Mouse (Mus musculus): Measurements from ENCODE around the gene Sgo1. TPM values are rescaled to one million over a fixed set of nuclear protein-coding genes. Genes with fewer than 3 reads are reported as not detected.
"Not testable (repeated sequence)": the region's sequence is repeated elsewhere in the genome, so short reads cannot be mapped to it uniquely, and the experiment has no call there.

Gene Sgo1
- polyA plus RNA-seq, 1 experiment from 2014 or later = 4.7 TPM

DNA sequence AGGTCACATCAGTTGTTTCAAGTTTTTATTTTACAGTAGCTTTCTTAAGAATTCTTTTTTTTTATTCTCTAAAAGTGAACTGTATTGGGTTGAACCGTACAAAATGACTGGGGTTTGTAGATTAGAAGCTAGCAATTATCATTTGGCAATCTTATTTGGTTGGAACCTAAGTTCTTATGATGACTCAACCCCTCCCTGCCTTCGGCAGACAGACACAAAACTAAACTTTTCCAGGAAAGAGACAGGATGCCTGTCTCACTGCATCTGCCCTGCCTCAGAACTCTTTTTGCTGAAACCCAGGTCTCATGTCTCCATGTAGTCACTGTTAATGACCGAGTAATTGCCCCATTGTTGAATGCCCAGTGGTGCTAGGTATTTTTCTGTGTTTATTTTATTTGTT, 24.9 kb downstream of the Sgo1 start:
- no peak for ATAC-seq (replicated peaks)
- Histone ChIP-seq H3K27me3 (replicated peaks) (no peaks in the 10 kb centered on the region), H3K27ac (no peak overlapping the region), H3K36me3 (replicated peaks) (peaks cover 3% of the 10 kb centered on the region; the same call in 1 of the 2 replicates), H3K4me3 (no peak overlapping the region), H3K9ac (no peak overlapping the region), H3K4me2 (no peak overlapping the region), H3K9me3 (no peaks in the 10 kb centered on the region), H3K4me1 (peaks cover 6% of the 10 kb centered on the region)
- WGBS = 90% methylated on average over 3 of the region's 3 CpGs

DNA sequence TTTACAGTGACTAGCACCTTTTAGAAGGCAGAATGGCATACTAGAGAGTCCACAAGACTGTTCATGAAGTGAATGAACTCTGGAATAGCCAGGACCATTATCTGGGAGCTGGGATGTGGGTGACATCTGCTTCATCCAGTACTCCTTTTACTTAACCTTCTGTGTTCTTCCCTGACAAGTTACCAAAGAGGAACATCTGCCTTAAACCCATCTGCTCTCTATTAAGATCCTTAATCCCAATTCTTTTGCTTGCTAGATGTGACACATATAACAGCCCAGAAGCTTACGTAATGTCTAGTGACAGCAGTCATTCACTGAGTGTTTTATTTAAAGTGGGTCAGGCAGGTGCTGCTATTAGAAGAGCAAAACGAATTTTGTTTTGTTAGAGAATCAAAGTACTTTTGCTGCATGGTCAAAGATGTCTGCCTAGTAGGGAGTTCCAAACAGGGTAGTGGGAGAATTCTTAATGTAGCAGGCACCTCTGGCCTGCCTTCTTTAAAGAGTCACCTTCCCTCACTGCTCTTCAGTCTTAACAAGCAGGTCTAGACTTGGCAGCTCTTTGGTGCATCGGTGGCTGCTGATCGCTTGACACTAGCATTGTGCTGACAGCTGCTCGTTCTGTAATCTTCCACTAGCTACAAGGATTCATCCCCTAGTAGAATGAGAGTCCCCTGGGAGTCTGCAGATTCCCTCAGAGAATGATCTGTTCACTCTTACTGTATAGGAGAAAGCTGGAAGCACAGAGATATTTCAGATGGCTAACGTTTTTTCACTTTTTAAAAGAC, 27.9 kb downstream of the Sgo1 start:
- Histone ChIP-seq H3K36me3 (replicated peaks) (0 out of 2 replicates have a peak, but pooled peaks cover 3% of the 10 kb centered on the region), H3K9me3 (no peaks in the 10 kb centered on the region), H3K4me2 (no peak overlapping the region), H3K4me1 (peaks cover 15% of the 10 kb centered on the region), H3K4me3 (no peak overlapping the region), H3K9ac (no peak overlapping the region), H3K27ac (no peak overlapping the region), H3K27me3 (replicated peaks) (no peaks in the 10 kb centered on the region)
- WGBS = 51% methylated on average over 6 of the region's 6 CpGs
- no peak for ATAC-seq (replicated peaks)

DNA sequence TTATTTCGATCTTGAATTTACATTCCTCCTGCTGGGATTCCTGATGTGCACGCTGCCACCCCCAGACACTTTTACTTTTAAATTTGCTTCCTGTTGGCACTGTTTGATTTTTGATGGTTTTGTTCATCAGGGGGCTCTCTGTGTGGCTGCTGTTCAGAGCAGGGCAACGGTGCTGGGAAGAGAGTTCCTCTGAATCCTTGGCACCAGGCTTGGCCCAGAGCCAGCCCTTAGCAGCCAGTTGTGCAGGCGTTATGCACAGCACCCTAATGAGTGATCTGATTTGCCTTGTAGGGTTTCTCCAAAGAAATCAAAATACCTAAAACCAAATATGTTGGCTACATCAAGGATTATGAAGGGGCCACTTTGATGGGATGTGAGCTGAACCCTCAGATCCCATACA, 29.4 kb downstream of the Sgo1 start:
- H3K9me3 ChIP-seq = no peaks in the 10 kb centered on the region
- peaks cover 7% of the 10 kb centered on the region; the same call in 1 of the 2 replicates for H3K36me3 ChIP-seq (replicated peaks)
- no peaks in the 10 kb centered on the region for H3K27me3 ChIP-seq (replicated peaks)
- peak; percentile 82 for ATAC-seq (replicated peaks)
- H3K9ac ChIP-seq = no peak overlapping the region; the same call in 1 of the 2 replicates
- H3K4me2 ChIP-seq = no peak overlapping the region
- no peak overlapping the region for H3K27ac ChIP-seq
- H3K4me3 ChIP-seq = no peak overlapping the region
- 34% methylated on average over 4 of the region's 4 CpGs for WGBS
- H3K4me1 ChIP-seq = peaks cover 15% of the 10 kb centered on the region

DNA sequence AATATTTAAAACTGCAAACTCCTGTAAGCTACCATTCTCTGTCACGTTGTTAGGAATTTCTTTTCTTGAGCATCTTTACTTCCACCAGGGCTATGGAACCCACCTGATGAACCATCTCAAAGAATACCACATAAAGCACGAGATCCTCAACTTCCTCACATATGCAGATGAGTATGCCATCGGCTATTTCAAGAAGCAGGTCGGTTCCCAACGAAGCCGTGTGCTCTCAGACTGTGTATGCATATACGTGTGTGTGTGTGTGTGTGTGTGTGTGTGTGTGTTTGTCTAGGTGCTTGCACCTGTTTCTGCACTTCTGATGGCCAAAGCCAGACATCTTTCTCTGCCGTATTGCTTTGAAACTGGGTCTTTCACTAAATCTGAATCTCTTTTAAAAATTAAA, 29.9 kb downstream of the Sgo1 start:
- H3K36me3 ChIP-seq (replicated peaks) = peaks cover 9% of the 10 kb centered on the region; the same call in 1 of the 2 replicates
- H3K4me1 ChIP-seq = peaks cover 15% of the 10 kb centered on the region
- no peaks in the 10 kb centered on the region for H3K27me3 ChIP-seq (replicated peaks)
- no peak overlapping the region; the same call in 1 of the 2 replicates for H3K9ac ChIP-seq
- WGBS = 64% methylated on average over 8 of the region's 8 CpGs
- no peak overlapping the region for H3K4me2 ChIP-seq
- no peaks in the 10 kb centered on the region for H3K9me3 ChIP-seq
- H3K4me3 ChIP-seq = no peak overlapping the region
- no peak overlapping the region for H3K27ac ChIP-seq
- peak; percentile 54 for ATAC-seq (replicated peaks)

DNA sequence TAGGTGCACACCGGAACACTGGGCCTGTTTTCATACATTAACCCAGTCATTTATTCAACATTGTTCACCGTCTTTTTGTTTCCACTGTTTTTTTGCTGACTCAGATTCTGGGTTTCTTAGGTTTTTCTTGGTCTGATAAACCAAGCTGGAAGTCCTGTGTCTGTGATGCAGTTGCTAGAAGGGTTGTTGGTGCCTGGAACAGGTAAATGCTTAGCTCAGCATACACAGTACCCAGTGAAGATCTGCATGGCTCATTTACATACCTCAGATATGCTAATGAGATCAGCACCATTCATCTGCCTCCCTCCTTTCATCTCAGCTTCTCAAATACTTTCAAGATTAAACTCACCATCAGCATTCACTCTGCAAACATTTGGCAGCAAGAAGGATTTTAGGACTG, 30.5 kb downstream of the Sgo1 start:
- Histone ChIP-seq H3K9me3 (no peaks in the 10 kb centered on the region), H3K9ac (no peak overlapping the region), H3K4me2 (no peak overlapping the region), H3K4me3 (no peak overlapping the region), H3K27me3 (replicated peaks) (no peaks in the 10 kb centered on the region), H3K27ac (no peak overlapping the region), H3K4me1 (peaks cover 15% of the 10 kb centered on the region), H3K36me3 (replicated peaks) (peaks cover 6% of the 10 kb centered on the region; the same call in 1 of the 2 replicates)
- WGBS = 62% methylated on average over 2 of the region's 2 CpGs
- peak; percentile 81 for ATAC-seq (replicated peaks)

DNA sequence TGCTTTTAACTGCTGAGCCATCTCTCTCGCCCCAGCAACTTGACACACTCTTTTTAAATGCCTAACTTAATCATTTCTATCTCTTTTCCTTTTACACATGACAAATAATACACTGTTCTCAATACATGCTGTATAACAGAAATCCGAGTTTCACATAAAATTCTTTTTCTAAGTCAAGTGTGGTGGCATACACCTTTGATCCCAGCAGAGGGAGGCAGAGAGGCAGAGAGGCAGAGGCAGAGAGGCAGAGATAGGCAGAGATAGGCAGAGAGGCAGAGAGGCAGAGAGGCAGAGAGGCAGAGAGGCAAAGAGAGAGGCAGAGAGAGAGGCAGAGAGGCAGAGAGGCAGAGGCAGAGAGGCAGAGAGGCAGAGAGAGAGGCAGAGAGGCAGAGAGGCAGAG, 31.7 kb downstream of the Sgo1 start:
- 74% methylated on average over 2 of the region's 2 CpGs for WGBS
- H3K9me3 ChIP-seq; H3K27me3 ChIP-seq (replicated peaks); H3K4me2 ChIP-seq; ATAC-seq (replicated peaks); H3K36me3 ChIP-seq (replicated peaks); H3K4me3 ChIP-seq; H3K27ac ChIP-seq; H3K9ac ChIP-seq: not testable (repeated sequence)
- H3K4me1 ChIP-seq = peaks cover 15% of the 10 kb centered on the region

DNA sequence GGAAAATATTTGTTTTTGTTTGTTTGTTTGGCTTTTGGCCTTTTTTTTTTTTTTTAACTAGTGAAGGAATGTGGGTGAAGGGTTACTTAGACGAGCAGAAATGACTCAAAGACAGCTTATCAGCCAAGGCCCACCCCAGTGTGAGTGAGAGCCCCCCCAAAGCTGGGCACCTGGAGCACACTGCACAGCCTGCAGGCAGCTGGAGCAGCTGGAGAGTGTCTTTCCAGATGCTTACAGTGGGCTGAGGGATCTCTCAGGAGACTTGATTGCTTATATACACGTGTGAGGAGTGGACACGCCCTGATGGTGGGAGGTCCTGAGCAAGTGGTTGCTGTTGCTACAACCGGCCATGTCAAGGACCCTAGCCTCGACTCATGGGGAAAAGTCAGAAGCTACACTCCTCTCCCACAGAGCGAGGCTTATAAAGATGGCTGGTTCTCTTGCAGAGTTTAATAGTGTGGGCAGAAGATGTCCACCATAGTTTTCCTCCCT, 32.7 kb downstream of the Sgo1 start:
- 76% methylated on average over 6 of the region's 6 CpGs for WGBS
- peaks cover 6% of the 10 kb centered on the region; the same call in 1 of the 2 replicates for H3K36me3 ChIP-seq (replicated peaks)

DNA sequence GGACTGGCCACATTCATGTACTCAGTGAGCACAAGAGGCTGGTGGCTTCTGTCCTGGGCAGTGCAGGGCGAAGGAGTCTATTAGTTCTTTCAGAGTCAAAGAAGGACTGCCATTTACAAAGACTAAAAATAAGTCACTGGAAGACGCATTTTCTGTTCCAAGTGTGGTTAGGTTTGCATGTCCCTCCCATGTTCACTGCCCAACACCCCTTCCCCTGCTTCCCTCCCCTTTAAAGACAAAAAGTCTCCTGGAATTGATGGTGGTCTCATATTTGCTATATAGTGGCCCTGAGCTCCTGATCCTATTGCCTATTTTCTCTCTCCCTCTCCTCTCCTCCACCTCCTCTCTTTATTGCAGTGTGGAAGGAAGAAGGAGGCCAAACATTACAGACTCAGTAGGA, 33.2 kb downstream of the Sgo1 start:
- WGBS = 95% methylated on average over 2 of the region's 2 CpGs
- Histone ChIP-seq H3K4me3 (no peak overlapping the region), H3K4me2 (no peak overlapping the region), H3K9ac (no peak overlapping the region), H3K27ac (no peak overlapping the region), H3K9me3 (no peaks in the 10 kb centered on the region), H3K36me3 (replicated peaks) (peaks cover 6% of the 10 kb centered on the region; the same call in 1 of the 2 replicates), H3K4me1 (peaks cover 15% of the 10 kb centered on the region), H3K27me3 (replicated peaks) (no peaks in the 10 kb centered on the region)
- ATAC-seq (replicated peaks) = no peak

More for the DNA sequence above, 32.7 kb downstream of the Sgo1 start:
- Histone ChIP-seq H3K9me3 (no peaks in the 10 kb centered on the region), H3K9ac (no peak overlapping the region), H3K4me2 (no peak overlapping the region), H3K27me3 (replicated peaks) (no peaks in the 10 kb centered on the region), H3K27ac (no peak overlapping the region), H3K4me1 (peaks cover 15% of the 10 kb centered on the region), H3K4me3 (no peak overlapping the region)
- ATAC-seq (replicated peaks) = no peak

DNA sequence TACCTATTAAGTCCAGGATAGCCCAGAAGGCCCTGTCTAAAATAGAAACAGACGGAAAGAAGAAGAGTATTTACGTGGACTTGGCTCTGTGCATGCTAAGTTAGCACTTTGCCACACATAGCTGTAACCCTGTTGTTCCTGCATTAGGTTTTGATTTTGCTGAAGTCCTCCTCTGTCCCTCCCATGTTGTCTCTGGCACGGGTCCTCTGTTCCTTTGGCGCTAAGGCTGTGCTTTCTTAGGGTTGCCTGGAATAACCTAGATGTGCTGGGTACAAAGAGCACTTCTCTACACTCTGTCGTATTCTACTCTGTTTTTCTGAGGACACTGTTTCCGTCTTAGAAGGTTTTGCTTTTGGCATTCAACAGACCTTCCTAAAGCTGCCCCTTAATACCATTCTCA, 34.1 kb downstream of the Sgo1 start:
- Histone ChIP-seq H3K27ac (no peak overlapping the region), H3K4me2 (no peak overlapping the region)

DNA sequence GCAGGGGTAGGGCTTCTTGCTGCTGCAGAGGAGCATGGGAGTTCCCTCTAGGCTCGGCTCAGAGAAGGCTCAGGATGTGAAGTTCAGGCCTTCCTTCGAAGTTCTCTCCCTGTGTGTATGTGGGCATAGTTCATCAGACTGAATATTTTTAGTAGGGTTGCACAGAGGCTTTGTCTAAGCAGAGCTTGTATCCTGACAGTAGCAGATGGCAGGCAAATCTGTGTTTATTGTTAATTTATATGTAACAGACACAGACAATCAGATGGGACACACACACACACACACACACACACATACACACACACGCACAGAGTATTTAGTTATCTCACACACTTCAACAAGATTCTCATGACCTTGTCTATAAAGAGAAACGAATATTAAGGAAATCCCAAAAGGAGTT, 34.5 kb downstream of the Sgo1 start:
- no peak for ATAC-seq (replicated peaks)

More for the DNA sequence above, 34.1 kb downstream of the Sgo1 start:
- no peak for ATAC-seq (replicated peaks)
- H3K9ac ChIP-seq = no peak overlapping the region
- peaks cover 15% of the 10 kb centered on the region for H3K4me1 ChIP-seq
- H3K9me3 ChIP-seq = no peaks in the 10 kb centered on the region
- peaks cover 6% of the 10 kb centered on the region; the same call in 1 of the 2 replicates for H3K36me3 ChIP-seq (replicated peaks)
- 94% methylated on average over 6 of the region's 6 CpGs for WGBS
- no peaks in the 10 kb centered on the region for H3K27me3 ChIP-seq (replicated peaks)
- no peak overlapping the region for H3K4me3 ChIP-seq

DNA sequence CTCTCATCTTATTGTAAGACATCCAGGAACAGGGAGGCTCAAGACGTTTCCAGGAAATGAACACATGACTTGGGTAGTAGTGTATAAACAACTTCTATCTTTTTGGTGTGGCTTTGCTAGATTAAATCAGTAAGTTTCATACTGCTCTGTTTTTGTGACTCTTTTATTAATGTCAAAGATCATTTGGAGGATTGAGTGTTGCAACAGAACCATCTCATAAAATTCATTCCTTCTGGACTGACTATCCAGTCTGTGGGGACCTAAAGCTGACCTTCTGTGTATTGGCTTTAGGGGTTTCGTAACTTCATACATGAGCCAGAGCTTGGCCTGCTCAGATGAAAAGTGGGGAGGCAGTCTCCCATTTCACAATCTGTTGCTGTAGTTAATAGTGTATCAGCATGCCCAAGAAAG, 38.9 kb downstream of the Sgo1 start:
- Histone ChIP-seq H3K4me2 (no peak overlapping the region), H3K4me3 (no peak overlapping the region), H3K9me3 (no peaks in the 10 kb centered on the region), H3K4me1 (no peaks in the 10 kb centered on the region), H3K36me3 (replicated peaks) (peaks cover 6% of the 10 kb centered on the region; the same call in 1 of the 2 replicates), H3K27ac (no peak overlapping the region), H3K9ac (no peak overlapping the region), H3K27me3 (replicated peaks) (no peaks in the 10 kb centered on the region)
- WGBS = 71% methylated on average over 2 of the region's 2 CpGs
- ATAC-seq (replicated peaks) = no peak

More for the DNA sequence above, 34.5 kb downstream of the Sgo1 start:
- Histone ChIP-seq H3K27ac (no peak overlapping the region), H3K27me3 (replicated peaks) (no peaks in the 10 kb centered on the region), H3K9me3 (no peaks in the 10 kb centered on the region), H3K36me3 (replicated peaks) (peaks cover 6% of the 10 kb centered on the region; the same call in 1 of the 2 replicates), H3K4me1 (peaks cover 10% of the 10 kb centered on the region), H3K9ac (no peak overlapping the region), H3K4me3 (no peak overlapping the region), H3K4me2 (no peak overlapping the region)
- WGBS = 94% methylated on average over 4 of the region's 4 CpGs

DNA sequence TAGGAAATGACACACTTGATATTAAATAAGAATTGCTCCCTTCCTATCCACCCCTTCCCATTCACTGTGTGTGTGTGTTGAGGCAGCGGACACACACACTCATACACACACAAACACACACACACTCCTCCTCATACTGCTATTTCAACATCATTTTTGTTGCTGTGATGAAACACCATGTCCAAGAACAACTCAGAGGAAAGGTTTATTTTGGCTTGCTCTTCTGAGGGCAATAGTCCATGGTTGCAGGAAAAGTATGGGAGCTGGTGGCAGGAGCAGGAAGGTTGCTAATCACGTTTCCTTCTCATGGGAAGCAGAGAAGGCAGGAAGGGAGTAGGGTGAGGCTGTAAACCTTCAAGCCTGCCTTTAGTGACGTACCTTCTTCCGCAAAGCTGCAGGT, 45.8 kb downstream of the Sgo1 start:
- no peak overlapping the region for H3K4me2 ChIP-seq
- H3K27me3 ChIP-seq (replicated peaks) = no peaks in the 10 kb centered on the region
- H3K27ac ChIP-seq = no peak overlapping the region
- H3K4me1 ChIP-seq = no peaks in the 10 kb centered on the region
- H3K4me3 ChIP-seq = no peak overlapping the region
- H3K36me3 ChIP-seq (replicated peaks) = peaks cover 16% of the 10 kb centered on the region; the same call in 1 of the 2 replicates
- H3K9ac ChIP-seq = no peak overlapping the region
- WGBS = 91% methylated on average over 4 of the region's 4 CpGs
- no peak for ATAC-seq (replicated peaks)
- H3K9me3 ChIP-seq = no peaks in the 10 kb centered on the region

DNA sequence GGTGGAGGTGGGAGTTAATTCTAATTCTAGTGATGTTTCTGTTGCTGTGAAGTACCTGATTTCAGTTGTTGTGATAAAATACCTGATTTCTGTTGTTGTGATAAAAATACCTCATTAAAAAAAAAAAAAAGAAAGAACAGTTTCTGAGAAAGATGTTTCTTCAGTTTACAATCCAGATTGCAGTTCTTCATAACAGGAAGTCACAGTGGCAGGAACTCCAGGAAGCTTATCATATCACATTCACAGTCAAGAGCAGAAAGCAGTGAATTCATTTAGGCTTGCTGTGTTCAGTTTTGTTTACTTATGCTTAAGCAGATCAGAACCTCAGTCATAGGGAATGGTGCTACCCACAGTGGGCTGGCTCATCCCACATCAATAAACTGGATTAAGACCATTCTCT, 57.8 kb downstream of the Sgo1 start:
- no peaks in the 10 kb centered on the region for H3K4me1 ChIP-seq
- H3K9me3 ChIP-seq = no peaks in the 10 kb centered on the region
- H3K4me2 ChIP-seq = no peak overlapping the region
- H3K27ac ChIP-seq = no peak overlapping the region
- H3K4me3 ChIP-seq = no peak overlapping the region
- H3K27me3 ChIP-seq (replicated peaks) = no peaks in the 10 kb centered on the region
- peaks cover 13% of the 10 kb centered on the region; the same call in 1 of the 2 replicates for H3K36me3 ChIP-seq (replicated peaks)
- ATAC-seq (replicated peaks) = no peak
- no peak overlapping the region for H3K9ac ChIP-seq

Data from midbrain, embryonic 15.5 days (tissue).